Mouse (Mus musculus): Measurements from ENCODE around the gene Vmn1r23. TPM values are rescaled to one million over a fixed set of nuclear protein-coding genes. Genes with fewer than 3 reads are reported as not detected.
"Not testable (repeated sequence)": the region's sequence is repeated elsewhere in the genome, so short reads cannot be mapped to it uniquely, and the experiment has no call there.

The Vmn1r23 gene
- not detected for total RNA-seq (2021)
- long read RNA-seq, experiment 1: 0 reads
- long read RNA-seq, experiment 2: 0 reads

- no peak for DNase-seq
- intact Hi-C loops (cut with DNase I): no loop called here
Measured at GRCm38 (mm10) chr6:57926738-57927137, at the start of gene Vmn1r23. TSS of gene Vmn1r23 (minus strand) at chr6:57926838.

- DNase-seq; intact Hi-C loops (cut with DNase I): not testable (repeated sequence)
Measured at GRCm38 (mm10) chr6:57961403-57961802, 34.8 kb upstream of the Vmn1r23 start, which contains the start of gene Vmn1r24. TSS of gene Vmn1r24 (minus strand) at chr6:57961503.

GRCm38 (mm10) chr6:57907928-57908327 is 18.7 kb downstream of the Vmn1r23 start, which contains the start of gene Vmn1r22:
TSS of gene Vmn1r22 (minus strand) at chr6:57908028.
- no peak for DNase-seq
- intact Hi-C loops (cut with DNase I): no loop called here

Other genes starting within 250 kb of the Vmn1r23 start
- 10 to 100 TPM; 19.4 to 22.2 TPM for gene Pyurf, start 234.8 kb downstream of the Vmn1r23 start, total RNA-seq (2021)
- gene Lancl2, start 224.3 kb downstream of the Vmn1r23 start, total RNA-seq (2021): 10 to 100 TPM; 13.0 to 15.2 TPM
- gene Vopp1, start 101.7 kb downstream of the Vmn1r23 start, total RNA-seq (2021): 10 to 100 TPM; 19.5 to 22.7 TPM
- gene Vmn1r21, start 76.5 kb downstream of the Vmn1r23 start, total RNA-seq (2021): not detected
- not detected for gene Vmn1r22, start 18.8 kb downstream of the Vmn1r23 start, total RNA-seq (2021)
- gene Vmn1r24, start 34.7 kb upstream of the Vmn1r23 start, total RNA-seq (2021): not detected
- not detected for gene Vmn1r25, start 54.0 kb upstream of the Vmn1r23 start, total RNA-seq (2021)
- not detected for gene Vmn1r26, start 88.3 kb upstream of the Vmn1r23 start, total RNA-seq (2021)

Data from heart, postnatal 14 days (tissue).